ENCODE assay signal across 12 mouse cellular contexts in the genomic region with DNA sequence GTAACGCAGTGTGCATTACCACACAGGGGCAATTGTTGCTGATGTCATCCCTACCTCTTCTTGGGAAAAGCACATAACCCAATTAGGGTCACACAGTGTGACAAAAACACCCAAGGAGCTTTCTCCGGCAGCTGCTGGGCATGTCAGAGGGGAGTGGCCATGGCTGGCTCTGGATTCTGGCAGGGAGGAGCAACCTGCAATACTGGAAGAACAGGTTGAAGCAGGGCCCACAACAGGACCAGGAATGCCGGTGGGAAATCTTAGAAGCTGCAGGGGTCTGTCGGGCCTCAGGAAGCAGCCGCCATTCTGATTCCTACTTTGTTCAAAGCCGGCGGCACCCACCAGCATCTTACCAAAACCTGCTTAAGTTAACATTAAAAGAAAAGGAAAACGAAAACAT.
DNase-seq lines count a peak whose midpoint lies in the region; ATAC-seq and TF ChIP-seq lines count a peak whose summit lies in the region.
"Had no signal": no experiment of that assay in that cellular context is flagged by ENCODE, and none has a peak within 500 bp of the region (broad histone marks: within the 10 kb centered on the region; RNA-seq: fewer than 3 reads in every experiment).

No protein-coding gene starts in this region.

- no peak for TF ChIP-seq CTCF in forebrain, postnatal 0 days (IDR thresholded peaks at IDR 0.05; ENCODE audit: low read depth)

- no peak overlapping the region for H3K27ac ChIP-seq in heart, embryonic 11.5 days (ENCODE audit: low read depth, low read length)
- no peak overlapping the region for H3K27ac ChIP-seq in forebrain, postnatal 0 days (ENCODE audit: low read depth, low read length)
- H3K27ac ChIP-seq in forebrain, embryonic 11.5 days (ENCODE audit: low read depth, low read length) = no peak overlapping the region
- H3K27ac ChIP-seq: layer of hippocampus, adult 2 months had no signal

- no peak overlapping the region for H3K9ac ChIP-seq in heart, embryonic 11.5 days (ENCODE audit: low read depth, low read length)
- no peak overlapping the region for H3K9ac ChIP-seq in forebrain, postnatal 0 days
- no peak overlapping the region for H3K9ac ChIP-seq in forebrain, embryonic 11.5 days (ENCODE audit: low read length)
- H3K9ac ChIP-seq: limb, embryonic 13.5 days had no signal

- H3K27me3 ChIP-seq in heart, embryonic 11.5 days (ENCODE audit: control insufficient read depth, insufficient read depth, low read length) = peaks cover 3% of the 10 kb centered on the region; the same call in 1 of the 2 replicates
- H3K27me3 ChIP-seq in forebrain, postnatal 0 days (ENCODE audit: insufficient read depth, low read length) = no peaks in the 10 kb centered on the region
- no peaks in the 10 kb centered on the region for H3K27me3 ChIP-seq in forebrain, embryonic 11.5 days (ENCODE audit: control insufficient read depth, insufficient read depth, low read length)
- H3K27me3 ChIP-seq: limb, embryonic 13.5 days had no signal

- DNase-seq in heart, adult 18-20 months = no peak
- peak; percentile 36 for DNase-seq in forelimb bud, embryonic 11.5 days (ENCODE audit: low read depth, low spot score)
- DNase-seq in kidney, postnatal 36 days = peak; percentile 18 to 39
- peak; percentile 30 to 44 for DNase-seq in lung, postnatal 4 days
- DNase-seq in forebrain, postnatal 0 days = no peak
- no peak for DNase-seq in adrenal gland, postnatal 25 days
- no peak for DNase-seq in forebrain, embryonic 11.5 days (ENCODE audit: low spot score)
- DNase-seq: cerebellum, postnatal 25 days had no signal

- ATAC-seq in heart, embryonic 11.5 days (replicated peaks; ENCODE audit: insufficient number of reproducible peaks, low FRiP score, low TSS enrichment) = peak; percentile 35; the same call in 1 of the 2 replicates
- ATAC-seq in forebrain, postnatal 0 days = no peak
- no peak for ATAC-seq in forebrain, embryonic 11.5 days (replicated peaks; ENCODE audit: low FRiP score)
- ATAC-seq: forebrain, embryonic 14.5 days had no signal

- H3K4me2 ChIP-seq in heart, embryonic 11.5 days = no peak overlapping the region
- no peak overlapping the region for H3K4me2 ChIP-seq in forebrain, postnatal 0 days (ENCODE audit: low read depth)
- H3K4me2 ChIP-seq in forebrain, embryonic 11.5 days (ENCODE audit: low read depth, low read length, severe bottlenecking) = no peak overlapping the region
- H3K4me2 ChIP-seq: limb, embryonic 13.5 days had no signal

- no peak overlapping the region for H3K4me3 ChIP-seq in heart, embryonic 11.5 days (ENCODE audit: low read depth, low read length)
- no peak overlapping the region for H3K4me3 ChIP-seq in forebrain, postnatal 0 days (ENCODE audit: low read depth, low read length)
- no peak overlapping the region for H3K4me3 ChIP-seq in forebrain, embryonic 11.5 days (ENCODE audit: low read depth, low read length)
- H3K4me3 ChIP-seq: layer of hippocampus, adult 2 months; limb, embryonic 13.5 days had no signal

- no peaks in the 10 kb centered on the region for H3K9me3 ChIP-seq in heart, embryonic 11.5 days (replicated peaks; ENCODE audit: control insufficient read depth, low read length)
- no peaks in the 10 kb centered on the region for H3K9me3 ChIP-seq in forebrain, postnatal 0 days (ENCODE audit: low read length)
- no peaks in the 10 kb centered on the region for H3K9me3 ChIP-seq in forebrain, embryonic 11.5 days (ENCODE audit: control insufficient read depth, low read length)
- H3K9me3 ChIP-seq: limb, embryonic 13.5 days had no signal

- no peaks in the 10 kb centered on the region for H3K36me3 ChIP-seq in heart, embryonic 11.5 days (ENCODE audit: control insufficient read depth, insufficient read depth, low read length)
- H3K36me3 ChIP-seq in forebrain, postnatal 0 days (ENCODE audit: insufficient read depth) = no peaks in the 10 kb centered on the region
- no peaks in the 10 kb centered on the region for H3K36me3 ChIP-seq in forebrain, embryonic 11.5 days (ENCODE audit: control insufficient read depth, insufficient read depth, low read length)

- peaks cover 3% of the 10 kb centered on the region; the same call in 1 of the 2 replicates for H3K4me1 ChIP-seq in heart, embryonic 11.5 days (ENCODE audit: control insufficient read depth, insufficient read depth, low read length)
- no peaks in the 10 kb centered on the region for H3K4me1 ChIP-seq in forebrain, postnatal 0 days (ENCODE audit: insufficient read depth)
- H3K4me1 ChIP-seq in forebrain, embryonic 11.5 days (replicated peaks; ENCODE audit: control insufficient read depth, insufficient read depth, low read length) = peaks cover 2% of the 10 kb centered on the region; the same call in 1 of the 2 replicates

- WGBS in heart, embryonic 11.5 days (ENCODE audit: insufficient replicate concordance) = 74% methylated on average over 8 of the region's 8 CpGs
- 68% methylated on average over 8 of the region's 8 CpGs for WGBS in forebrain, postnatal 0 days
- 68% methylated on average over 8 of the region's 8 CpGs for WGBS in forebrain, embryonic 11.5 days

Comparison
In these comparisons a context has a peak if more than half of its experiments do, and no peak if none do; other contexts are left out.
1. DNase-seq: peak in forelimb bud, embryonic 11.5 days (single experiment), kidney, postnatal 36 days (2 of 2) and lung, postnatal 4 days (2 of 2); none in heart, adult 18-20 months (0 of 2), forebrain, postnatal 0 days (single experiment), adrenal gland, postnatal 25 days (single experiment) and forebrain, embryonic 11.5 days (single experiment).